Mouse (Mus musculus): ENCODE measurements around the gene Fam50b. TPM values are rescaled to one million over a fixed set of nuclear protein-coding genes. Genes with fewer than 3 reads are reported as not detected.

Fam50b gene
- total and polyA plus RNA-seq, 3 experiments: not detected

- Histone ChIP-seq H3K27me3 (ENCODE audit: control insufficient read depth in 1 of 2, insufficient read depth in 2 of 2, low read length in 2 of 2) (no peaks in the 10 kb centered on the region), H3K36me3 (ENCODE audit: control insufficient read depth in 1 of 2, insufficient read depth in 2 of 2, low read length in 2 of 2) (no peaks in the 10 kb centered on the region), H3K4me3 (ENCODE audit: control insufficient read depth in 1 of 2, insufficient read depth in 1 of 2, low read depth in 2 of 2, low read length in 2 of 2) (no peak overlapping the region), H3K27ac (ENCODE audit: control insufficient read depth, low read depth, low read length) (no peak overlapping the region), H3K9ac (ENCODE audit: control insufficient read depth, low read depth, low read length, poor library complexity, severe bottlenecking) (no peak overlapping the region), H3K4me1 (ENCODE audit: control insufficient read depth in 1 of 2, insufficient read depth in 2 of 2, low read length in 2 of 2) (no peaks in the 10 kb centered on the region), H3K79me2 (ENCODE audit: control insufficient read depth, insufficient read depth, low read length, poor library complexity) (no peaks in the 10 kb centered on the region), H3K9me3 (replicated peaks; ENCODE audit: insufficient read depth, low read length) (no peaks in the 10 kb centered on the region)
- TF ChIP-seq POLR2AphosphoS5 (IDR thresholded peaks at IDR 0.05; ENCODE audit: borderline replicate concordance, low read depth, low read length) (no peak), MAFK (IDR thresholded peaks at IDR 0.05; ENCODE audit: borderline replicate concordance, low read depth, low read length) (no peak), MYC (IDR thresholded peaks at IDR 0.05; ENCODE audit: low read depth, low read length) (no peak), BHLHE40 (IDR thresholded peaks at IDR 0.05; ENCODE audit: borderline replicate concordance, low read depth, low read length) (no peak), USF2 (IDR thresholded peaks at IDR 0.05; ENCODE audit: borderline replicate concordance in 1 of 2, insufficient read depth in 1 of 2, low read depth in 1 of 2, low read length in 2 of 2) (no peak)
- no peak for DNase-seq (ENCODE audit: low read depth, low spot score)
These were observed 8.2 kb upstream of the Fam50b start for GRCm38 (mm10) chr13:34726477-34726805.

DNA sequence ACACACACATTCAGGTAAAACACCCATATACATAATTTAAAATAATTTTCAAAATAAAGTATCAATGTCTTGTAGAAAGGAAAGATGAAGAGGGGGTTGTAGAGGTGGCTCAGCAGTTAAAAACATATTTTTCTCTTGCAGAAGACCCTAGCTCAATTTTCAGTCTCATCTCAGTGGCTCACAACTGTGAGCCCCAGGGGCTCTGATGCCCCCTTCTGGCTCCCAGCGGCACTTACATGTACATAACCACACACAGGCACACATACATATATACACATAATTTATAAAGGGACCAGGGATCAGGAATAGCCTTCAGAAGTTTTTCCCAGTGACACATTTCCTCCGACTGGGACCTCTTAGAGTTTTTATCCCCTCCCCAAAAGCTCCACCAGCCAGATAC is 7.6 kb upstream of the Fam50b start:
- H3K27ac ChIP-seq (ENCODE audit: control insufficient read depth, low read depth, low read length): no peak overlapping the region
- no peak for DNase-seq (ENCODE audit: low read depth, low spot score)
- no peak overlapping the region for H3K4me3 ChIP-seq (ENCODE audit: control insufficient read depth in 1 of 2, insufficient read depth in 1 of 2, low read depth in 2 of 2, low read length in 2 of 2)
- H3K4me1 ChIP-seq (ENCODE audit: control insufficient read depth in 1 of 2, insufficient read depth in 2 of 2, low read length in 2 of 2): no peaks in the 10 kb centered on the region
- H3K27me3 ChIP-seq (ENCODE audit: control insufficient read depth in 1 of 2, insufficient read depth in 2 of 2, low read length in 2 of 2): no peaks in the 10 kb centered on the region
- no peaks in the 10 kb centered on the region for H3K9me3 ChIP-seq (replicated peaks; ENCODE audit: insufficient read depth, low read length)
- no peaks in the 10 kb centered on the region for H3K79me2 ChIP-seq (ENCODE audit: control insufficient read depth, insufficient read depth, low read length, poor library complexity)
- no peak overlapping the region for H3K9ac ChIP-seq (ENCODE audit: control insufficient read depth, low read depth, low read length, poor library complexity, severe bottlenecking)
- TF ChIP-seq MAX (IDR thresholded peaks at IDR 0.05; ENCODE audit: low read length) (no peak), UBTF (IDR thresholded peaks at IDR 0.05; ENCODE audit: borderline replicate concordance, insufficient read depth, low read depth, low read length) (no peak), RCOR1 (IDR thresholded peaks at IDR 0.05; ENCODE audit: low read depth, low read length) (no peak), JUND (IDR thresholded peaks at IDR 0.05; ENCODE audit: low read depth, low read length) (no peak), GABPA (IDR thresholded peaks at IDR 0.05; ENCODE audit: low read depth, low read length) (no peak), CHD1 (IDR thresholded peaks at IDR 0.05; ENCODE audit: low read depth, low read length) (no peak)
- H3K36me3 ChIP-seq (ENCODE audit: control insufficient read depth in 1 of 2, insufficient read depth in 2 of 2, low read length in 2 of 2): no peaks in the 10 kb centered on the region

DNA sequence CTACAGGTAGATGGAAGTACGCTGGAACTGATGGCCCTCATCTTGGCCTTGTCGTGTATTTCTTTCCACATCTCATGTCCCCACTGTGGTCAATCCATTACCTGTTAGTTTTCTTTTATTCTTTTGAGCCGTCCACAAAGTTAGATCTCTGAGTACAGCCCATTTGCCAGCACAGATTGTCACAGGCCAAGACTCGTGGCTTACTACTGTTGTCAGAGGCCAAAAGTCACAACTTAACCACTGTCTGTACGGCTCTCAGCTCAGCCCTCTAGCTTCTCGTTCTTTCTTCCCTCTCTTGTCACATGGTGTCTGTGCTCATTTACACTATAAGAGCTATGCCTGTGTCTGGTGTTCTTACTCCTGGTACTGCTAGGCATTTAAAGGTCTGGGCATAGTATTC is 3.1 kb upstream of the Fam50b start:
- H3K9ac ChIP-seq (ENCODE audit: control insufficient read depth, low read depth, low read length, poor library complexity, severe bottlenecking): no peak overlapping the region
- no peak overlapping the region for H3K27ac ChIP-seq (ENCODE audit: control insufficient read depth, low read depth, low read length)
- peaks cover 0 to 5% of the 10 kb centered on the region in 2 experiments; a peak in 1 of 4 replicates for H3K4me1 ChIP-seq (ENCODE audit: control insufficient read depth in 1 of 2, insufficient read depth in 2 of 2, low read length in 2 of 2)
- H3K36me3 ChIP-seq (ENCODE audit: control insufficient read depth in 1 of 2, insufficient read depth in 2 of 2, low read length in 2 of 2): no peaks in the 10 kb centered on the region
- no peak overlapping the region for H3K4me3 ChIP-seq (ENCODE audit: control insufficient read depth in 1 of 2, insufficient read depth in 1 of 2, low read depth in 2 of 2, low read length in 2 of 2)
- no peaks in the 10 kb centered on the region for H3K79me2 ChIP-seq (ENCODE audit: control insufficient read depth, insufficient read depth, low read length, poor library complexity)
- TF ChIP-seq ELF1 (IDR thresholded peaks at IDR 0.05; ENCODE audit: low read depth, low read length) (no peak), MXI1 (IDR thresholded peaks at IDR 0.05; ENCODE audit: low read depth, low read length) (no peak), RCOR1 (IDR thresholded peaks at IDR 0.05; ENCODE audit: low read depth, low read length) (no peak), ZNF384 (IDR thresholded peaks at IDR 0.05; ENCODE audit: low read depth, low read length) (no peak), BHLHE40 (IDR thresholded peaks at IDR 0.05; ENCODE audit: borderline replicate concordance, low read depth, low read length) (no peak), GATA1 (IDR thresholded peaks at IDR 0.05; ENCODE audit: low read depth, low read length) (no peak), EP300 (IDR thresholded peaks at IDR 0.05; ENCODE audit: low read depth in 1 of 2, low read length in 2 of 2) (no peak), SIN3A (IDR thresholded peaks at IDR 0.05; ENCODE audit: low read length) (no peak), GABPA (IDR thresholded peaks at IDR 0.05; ENCODE audit: low read depth, low read length) (no peak), MAX (IDR thresholded peaks at IDR 0.05; ENCODE audit: low read length) (no peak), MEF2A (IDR thresholded peaks at IDR 0.05; ENCODE audit: extremely low read depth, insufficient replicate concordance, low read depth, low read length, poor library complexity, severe bottlenecking) (no peak), TBP (IDR thresholded peaks at IDR 0.05; ENCODE audit: low read depth, low read length) (no peak), CTCF (IDR thresholded peaks at IDR 0.05 in 2 of 3, conservative IDR thresholded peaks at IDR 0.05 in 1 of 3; ENCODE audit: control insufficient read depth in 1 of 3, insufficient read depth in 1 of 3, low read depth in 2 of 3, low read length in 3 of 3, poor library complexity in 1 of 3, severe bottlenecking in 1 of 3) (no peak), MYB (IDR thresholded peaks at IDR 0.05; ENCODE audit: low read depth, low read length) (no peak), USF2 (IDR thresholded peaks at IDR 0.05; ENCODE audit: borderline replicate concordance in 1 of 2, insufficient read depth in 1 of 2, low read depth in 1 of 2, low read length in 2 of 2) (no peak), MAZ (IDR thresholded peaks at IDR 0.05; ENCODE audit: low read depth, low read length) (no peak), KAT2A (conservative IDR thresholded peaks at IDR 0.05; ENCODE audit: low read depth, low read length) (no peak), NELFE (IDR thresholded peaks at IDR 0.05; ENCODE audit: low read depth, low read length) (no peak)
- no peaks in the 10 kb centered on the region for H3K27me3 ChIP-seq (ENCODE audit: control insufficient read depth in 1 of 2, insufficient read depth in 2 of 2, low read length in 2 of 2)
- no peak for DNase-seq (ENCODE audit: low read depth, low spot score)
- H3K9me3 ChIP-seq (replicated peaks; ENCODE audit: insufficient read depth, low read length): no peaks in the 10 kb centered on the region

All from MEL (cell line).